Mouse (Mus musculus) intestine, embryonic 15.5 days (tissue): ENCODE results near the gene Timm13. TPM values are rescaled to one million over a fixed set of nuclear protein-coding genes. Genes with fewer than 3 reads are reported as not detected.

ENCODE experiments used
- ATAC-seq: fragments of 200-750 bp; cut with Nextera tagmentation; 2 replicates; pipeline ENCODE4 v1.8.0; 2017; ENCODE audit warnings: moderate TSS enrichment, moderate library complexity
- H3K27ac ChIP-seq: fragments of 300-500 bp; sonication (generic); 2 replicates; pipeline ENCODE4 v1.5.1; 2015; ENCODE audit warnings: mild to moderate bottlenecking, inconsistent platforms
- H3K27me3 ChIP-seq: fragments of 300-500 bp; sonication (generic); replicated peaks from 2 replicates; pipeline ENCODE4 v1.6.1; 2015; ENCODE audit warnings: inconsistent platforms
- H3K36me3 ChIP-seq: fragments of 300-500 bp; sonication (generic); 2 replicates; pipeline ENCODE4 v1.6.1; 2015; ENCODE audit warnings: inconsistent platforms
- H3K4me1 ChIP-seq: fragments of 300-500 bp; sonication (generic); replicated peaks from 2 replicates; pipeline ENCODE4 v1.6.1; 2015; ENCODE audit warnings: inconsistent platforms
- H3K4me2 ChIP-seq: fragments of 300-500 bp; sonication (generic); replicated peaks from 2 replicates; pipeline ENCODE4 v1.6.1; 2015; ENCODE audit warnings: mild to moderate bottlenecking, inconsistent platforms
- H3K4me3 ChIP-seq: fragments of 300-500 bp; sonication (generic); replicated peaks from 2 replicates; pipeline ENCODE4 v1.5.1; 2015; ENCODE audit warnings: inconsistent platforms
- H3K9ac ChIP-seq: fragments of 300-500 bp; sonication (generic); 2 replicates; pipeline ENCODE4 v1.6.1; 2015; ENCODE audit warnings: inconsistent platforms
- H3K9me3 ChIP-seq: fragments of 300-500 bp; sonication (generic); 2 replicates; pipeline ENCODE4 v1.6.1; 2016; ENCODE audit warnings: inconsistent platforms
- WGBS: fragments of 180-500 bp; shearing (Covaris S2); methylation state at CpG from one replicate; pipeline ENCODE4 v1.1.7; 2015; 5-methylcytosine and 5-hydroxymethylcytosine counted together
- polyA plus RNA-seq: library from polyadenylated mRNA; unstranded; fragments of >200 nt; fragmentation: Nextera tagmentation; extraction: Ambion mirVana; gene quantifications from 2 replicates; pipeline ENCODE4 v1.2.1, GENCODE M21; 2015

Gene Timm13
- polyA plus RNA-seq, 1 experiment from 2014 or later, result 364 TPM

GRCm38 (mm10) chr10:80938831-80939550 lies 38.2 kb upstream of the Timm13 start:
- Histone ChIP-seq H3K4me2 (peak overlapping the region; percentile 79), H3K9ac (0 out of 2 replicates have a peak overlapping the region, but pooled peaks have one; percentile 43), H3K4me3 (peak overlapping the region; percentile 35), H3K36me3 (no peaks in the 10 kb centered on the region), H3K9me3 (no peaks in the 10 kb centered on the region), H3K4me1 (peaks cover 80% of the 10 kb centered on the region), H3K27me3 (peaks cover under 1% of the 10 kb centered on the region; the same call in 1 of the 2 replicates), H3K27ac (peak overlapping the region; percentile 84)
- WGBS, result 9% methylated on average over 13 of the region's 15 CpGs
- peak; percentile 36 for ATAC-seq

- H3K27ac ChIP-seq, result peak overlapping the region; percentile 84; the same call in 1 of the 2 replicates
- peaks cover 5% of the 10 kb centered on the region; the same call in 1 of the 2 replicates for H3K27me3 ChIP-seq
- H3K4me2 ChIP-seq, result peak overlapping the region; percentile 39
- WGBS, result 27% methylated on average over 8 of the region's 8 CpGs
- H3K36me3 ChIP-seq, result no peaks in the 10 kb centered on the region
- no peaks in the 10 kb centered on the region for H3K9me3 ChIP-seq
- peaks cover 82% of the 10 kb centered on the region for H3K4me1 ChIP-seq
- H3K4me3 ChIP-seq, result no peak overlapping the region
- peak; percentile 13 for ATAC-seq
- no peak overlapping the region for H3K9ac ChIP-seq
These were observed 36.9 kb upstream of the Timm13 start for GRCm38 (mm10) chr10:80937646-80938045.

GRCm38 (mm10) chr10:80936810-80937164 lies 36.0 kb upstream of the Timm13 start:
- no peaks in the 10 kb centered on the region for H3K9me3 ChIP-seq
- peak overlapping the region; percentile 39; the same call in 1 of the 2 replicates for H3K4me3 ChIP-seq
- no peak for ATAC-seq
- H3K4me1 ChIP-seq, result peaks cover 90% of the 10 kb centered on the region
- H3K36me3 ChIP-seq, result no peaks in the 10 kb centered on the region
- peaks cover 5% of the 10 kb centered on the region; the same call in 1 of the 2 replicates for H3K27me3 ChIP-seq
- 0 out of 2 replicates have a peak overlapping the region, but pooled peaks have one; percentile 84 for H3K27ac ChIP-seq
- peak overlapping the region; percentile 45 for H3K9ac ChIP-seq
- WGBS, result 19% methylated on average over 6 of the region's 6 CpGs
- H3K4me2 ChIP-seq, result peak overlapping the region; percentile 81

GRCm38 (mm10) chr10:80936135-80936809 lies 35.5 kb upstream of the Timm13 start:
- Histone ChIP-seq H3K27ac (peak overlapping the region; percentile 48), H3K4me3 (peak overlapping the region; percentile 39), H3K9ac (peak overlapping the region; percentile 45), H3K4me1 (peaks cover 91% of the 10 kb centered on the region), H3K36me3 (no peaks in the 10 kb centered on the region), H3K4me2 (peak overlapping the region; percentile 81), H3K9me3 (no peaks in the 10 kb centered on the region), H3K27me3 (peaks cover 5% of the 10 kb centered on the region; the same call in 1 of the 2 replicates)
- WGBS, result 4% methylated on average over 36 of the region's 37 CpGs
- peak; percentile 10; the same call in 1 of the 2 replicates for ATAC-seq

- peak overlapping the region; percentile 48; the same call in 1 of the 2 replicates for H3K27ac ChIP-seq
- peak overlapping the region; percentile 39; the same call in 1 of the 2 replicates for H3K4me3 ChIP-seq
These were observed 34.9 kb upstream of the Timm13 start for GRCm38 (mm10) chr10:80935698-80936097.

GRCm38 (mm10) chr10:80935241-80935640 lies 34.5 kb upstream of the Timm13 start:
- no peak overlapping the region for H3K27ac ChIP-seq
- peaks cover 91% of the 10 kb centered on the region for H3K4me1 ChIP-seq

More at GRCm38 (mm10) chr10:80935698-80936097, 34.9 kb upstream of the Timm13 start:
- no peak for ATAC-seq
- Histone ChIP-seq H3K4me1 (peaks cover 91% of the 10 kb centered on the region), H3K9me3 (no peaks in the 10 kb centered on the region), H3K9ac (peak overlapping the region; percentile 21), H3K27me3 (peaks cover 5% of the 10 kb centered on the region; the same call in 1 of the 2 replicates), H3K4me2 (peak overlapping the region; percentile 81), H3K36me3 (no peaks in the 10 kb centered on the region)
- WGBS, result 13% methylated on average over 17 of the region's 17 CpGs

GRCm38 (mm10) chr10:80934136-80934985 lies 33.6 kb upstream of the Timm13 start:
- peaks cover 87% of the 10 kb centered on the region for H3K4me1 ChIP-seq
- peaks cover 5% of the 10 kb centered on the region; the same call in 1 of the 2 replicates for H3K27me3 ChIP-seq
- no peaks in the 10 kb centered on the region for H3K36me3 ChIP-seq
- H3K4me2 ChIP-seq, result no peak overlapping the region
- H3K9me3 ChIP-seq, result no peaks in the 10 kb centered on the region
- no peak for ATAC-seq
- H3K9ac ChIP-seq, result no peak overlapping the region
- H3K4me3 ChIP-seq, result no peak overlapping the region
- WGBS, result 54% methylated on average over 14 of the region's 14 CpGs
- no peak overlapping the region; the same call in 1 of the 2 replicates for H3K27ac ChIP-seq

More at GRCm38 (mm10) chr10:80935241-80935640, 34.5 kb upstream of the Timm13 start:
- H3K9me3 ChIP-seq, result no peaks in the 10 kb centered on the region
- H3K36me3 ChIP-seq, result no peaks in the 10 kb centered on the region
- peaks cover 5% of the 10 kb centered on the region; the same call in 1 of the 2 replicates for H3K27me3 ChIP-seq
- H3K4me2 ChIP-seq, result peak overlapping the region; percentile 81; the same call in 1 of the 2 replicates
- no peak overlapping the region for H3K4me3 ChIP-seq
- 42% methylated on average over 3 of the region's 3 CpGs for WGBS
- H3K9ac ChIP-seq, result no peak overlapping the region
- no peak for ATAC-seq

- Histone ChIP-seq H3K9ac (no peak overlapping the region), H3K36me3 (no peaks in the 10 kb centered on the region)
- ATAC-seq, result no peak
These were observed 32.7 kb upstream of the Timm13 start for GRCm38 (mm10) chr10:80933421-80933979.

GRCm38 (mm10) chr10:80932700-80933420 lies 32.1 kb upstream of the Timm13 start:
- ATAC-seq, result no peak

More at GRCm38 (mm10) chr10:80933421-80933979, 32.7 kb upstream of the Timm13 start:
- Histone ChIP-seq H3K27ac (peak overlapping the region; percentile 57), H3K4me1 (peaks cover 85% of the 10 kb centered on the region), H3K27me3 (peaks cover 5% of the 10 kb centered on the region; the same call in 1 of the 2 replicates), H3K4me2 (peak overlapping the region; percentile 96), H3K4me3 (peak overlapping the region; percentile 60; the same call in 1 of the 2 replicates), H3K9me3 (no peaks in the 10 kb centered on the region)
- 4% methylated on average over 21 of the region's 21 CpGs for WGBS

GRCm38 (mm10) chr10:80932206-80932605 lies 31.4 kb upstream of the Timm13 start:
- WGBS, result 2% methylated on average over 20 of the region's 20 CpGs
- Histone ChIP-seq H3K4me1 (peaks cover 72% of the 10 kb centered on the region), H3K27ac (peak overlapping the region; percentile 57; the same call in 1 of the 2 replicates), H3K9me3 (no peaks in the 10 kb centered on the region), H3K36me3 (no peaks in the 10 kb centered on the region), H3K9ac (peak overlapping the region; percentile 49; the same call in 1 of the 2 replicates), H3K4me3 (peak overlapping the region; percentile 60), H3K27me3 (peaks cover 5% of the 10 kb centered on the region; the same call in 1 of the 2 replicates), H3K4me2 (peak overlapping the region; percentile 96)
- no peak for ATAC-seq

More at GRCm38 (mm10) chr10:80932700-80933420, 32.1 kb upstream of the Timm13 start:
- WGBS, result 4% methylated on average over 17 of the region's 17 CpGs
- H3K4me2 ChIP-seq, result peak overlapping the region; percentile 96
- no peaks in the 10 kb centered on the region for H3K36me3 ChIP-seq
- peaks cover 5% of the 10 kb centered on the region; the same call in 1 of the 2 replicates for H3K27me3 ChIP-seq
- H3K4me1 ChIP-seq, result peaks cover 79% of the 10 kb centered on the region
- H3K27ac ChIP-seq, result peak overlapping the region; percentile 57
- peak overlapping the region; percentile 60 for H3K4me3 ChIP-seq
- H3K9ac ChIP-seq, result peak overlapping the region; percentile 49
- H3K9me3 ChIP-seq, result no peaks in the 10 kb centered on the region
